Mouse (Mus musculus) G1E (cell line): ENCODE measurements around the gene Evc. TPM values are rescaled to one million over a fixed set of nuclear protein-coding genes. Genes with fewer than 3 reads are reported as not detected.

Source experiments
- ATAC-seq: 2 replicates; pipeline ENCODE4 v1.8.0; 2016; ENCODE audit warnings: mild to moderate bottlenecking; ENCODE audit not compliant: insufficient number of reproducible peaks, poor library complexity, low FRiP score, severe bottlenecking; ENCODE audit errors: extremely low read depth
- DNase-seq: peaks from one replicate; pipeline ENCODE4 v3.0.0; 2012; ENCODE audit warnings: low spot score
- H3K27me3 ChIP-seq: 2 replicates; pipeline ENCODE4 v1.6.1; 2012; ENCODE audit warnings: mild to moderate bottlenecking, low read length, inconsistent platforms; ENCODE audit not compliant: insufficient read depth
- H3K36me3 ChIP-seq: replicated peaks from 2 replicates; pipeline ENCODE3; 2012; ENCODE audit warnings: mild to moderate bottlenecking, inconsistent platforms
- H3K4me1 ChIP-seq: 2 replicates; pipeline ENCODE4 v1.6.1; 2012; ENCODE audit warnings: low read depth, low read length, inconsistent platforms, mixed read lengths; ENCODE audit not compliant: insufficient read depth
- H3K4me3 ChIP-seq: 2 replicates; pipeline ENCODE4 v1.5.1; 2012; ENCODE audit warnings: low read depth, mild to moderate bottlenecking, inconsistent platforms, low read length, moderate library complexity, mixed read lengths
- H3K9me3 ChIP-seq: replicated peaks from 2 replicates; pipeline ENCODE4 v1.6.1; 2012; ENCODE audit warnings: inconsistent platforms
- CTCF ChIP-seq: IDR thresholded peaks from 2 replicates; pipeline ENCODE4 v1.5.1; 2012; ENCODE audit warnings: low read depth, low read length, inconsistent platforms, mixed read lengths
- GATA1 ChIP-seq: IDR thresholded peaks from 2 replicates; pipeline ENCODE4 v1.6.1; 2012; ENCODE audit warnings: borderline replicate concordance, low read length, inconsistent platforms, mixed read lengths
- GATA2 ChIP-seq: IDR thresholded peaks from 2 replicates; pipeline ENCODE4 v1.6.1; 2012; ENCODE audit warnings: low read depth, low read length, inconsistent platforms, borderline replicate concordance
- POLR2AphosphoS5 ChIP-seq: IDR thresholded peaks from 2 replicates; pipeline ENCODE4 v1.6.1; 2012; ENCODE audit warnings: low read depth, low read length, inconsistent platforms; ENCODE audit not compliant: insufficient replicate concordance
- TAL1 ChIP-seq: conservative IDR thresholded peaks from 2 replicates; pipeline ENCODE4 v1.6.1; 2012; ENCODE audit warnings: low read depth, low read length, inconsistent platforms, mixed read lengths
- polyA plus RNA-seq: library from polyadenylated mRNA; stranded (reverse); fragments of >175 nt; gene quantifications from 2 replicates; pipeline ENCODE4 v1.2.3, GENCODE M21; 2012
- total RNA-seq, 2 experiments: library from RNA; stranded (forward) in 1 of 2; stranded (reverse) in 1 of 2; fragments of 200-1000 nt in 1 of 2; fragments of >200 nt in 1 of 2; fragmentation: Nextera tagmentation in 1 of 2; gene quantifications; 2 replicates each; pipeline ENCODE4 v1.2.3; 2014 to 2017

Evc gene
- total and polyA plus RNA-seq, 3 experiments: not detected

DNA sequence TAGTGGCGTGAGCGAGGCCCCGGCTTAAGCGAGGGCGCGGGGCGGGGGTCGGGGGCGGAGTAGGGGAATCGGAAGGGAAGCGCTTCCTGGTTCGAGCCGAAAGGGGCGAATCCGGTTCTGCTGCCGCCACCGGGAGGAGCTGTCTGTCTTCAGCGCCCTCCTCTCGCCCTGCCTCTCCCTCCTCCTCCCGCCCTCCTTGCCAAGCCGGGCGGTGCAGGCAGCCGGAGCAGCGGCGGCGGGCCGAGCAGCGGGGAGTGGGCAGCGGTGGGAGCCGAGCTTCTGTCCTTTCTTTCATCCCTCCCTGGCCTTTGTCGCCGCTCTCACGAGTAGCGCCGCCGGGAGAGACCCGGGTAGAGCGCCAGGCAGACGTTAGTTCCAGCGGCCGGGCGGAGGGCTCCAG, 91.0 kb downstream of the Evc start:
- Histone ChIP-seq H3K27me3 (no peaks in the 10 kb centered on the region), H3K9me3 (peaks cover 67% of the 10 kb centered on the region), H3K36me3 (no peaks in the 10 kb centered on the region), H3K4me1 (no peaks in the 10 kb centered on the region), H3K4me3 (no peak overlapping the region)
- DNase-seq (no peak), ATAC-seq (no peak)
- TF ChIP-seq GATA1 (no peak), POLR2AphosphoS5 (no peak), CTCF (no peak), GATA2 (no peak), TAL1 (no peak)

DNA sequence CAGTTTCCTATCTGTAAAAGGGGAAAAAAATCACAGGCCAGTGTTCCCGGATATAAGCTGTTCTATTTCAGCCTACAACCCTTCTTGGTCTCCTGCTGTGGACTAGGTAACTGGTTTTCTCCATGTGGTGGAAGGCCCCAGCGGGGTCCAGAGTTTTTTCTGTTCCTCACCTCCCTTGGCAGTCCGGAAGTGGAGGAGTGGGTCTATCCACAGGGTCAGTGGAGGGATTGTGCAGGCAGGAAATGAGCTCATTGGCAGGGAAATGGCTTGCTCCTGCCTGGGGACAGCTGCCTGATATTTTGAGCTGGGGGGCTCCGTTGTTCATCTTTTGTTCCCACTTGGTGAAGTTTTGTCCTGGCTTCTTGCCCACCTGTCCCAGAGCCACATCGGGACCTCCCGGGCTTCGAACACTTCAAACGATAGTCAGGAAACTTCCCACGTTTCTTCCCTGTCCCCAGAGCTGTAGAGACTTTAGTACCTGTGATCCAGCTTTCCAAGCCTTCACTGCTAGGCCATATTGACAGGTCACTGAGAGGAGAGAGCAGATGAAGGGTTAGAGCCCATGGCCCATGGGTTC, 91.9 kb downstream of the Evc start:
- ATAC-seq: no peak
- H3K4me1 ChIP-seq: no peaks in the 10 kb centered on the region
- no peak for DNase-seq

DNA sequence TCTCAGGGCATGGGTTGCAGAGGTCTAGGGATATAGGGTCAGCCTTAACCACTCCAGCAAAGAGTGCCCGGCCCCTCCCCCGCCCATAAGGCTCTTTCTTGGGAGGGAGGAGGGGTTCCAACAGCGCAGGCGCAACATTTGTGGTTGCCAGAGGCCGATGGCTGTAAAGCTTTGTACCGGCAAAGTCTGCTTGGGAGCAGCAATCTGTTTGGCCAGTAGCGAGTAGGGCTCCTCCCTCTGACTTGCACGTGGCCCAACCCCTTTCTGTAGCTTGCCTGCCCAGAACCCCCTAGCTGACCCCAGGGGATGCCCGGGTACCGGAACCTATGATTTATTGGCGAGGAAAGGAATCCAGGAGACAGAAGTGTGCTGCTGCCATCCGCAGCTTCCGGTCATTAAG, 92.5 kb downstream of the Evc start:
- no peaks in the 10 kb centered on the region for H3K27me3 ChIP-seq

More for the DNA sequence above, 91.9 kb downstream of the Evc start:
- Histone ChIP-seq H3K36me3 (no peaks in the 10 kb centered on the region), H3K9me3 (peaks cover 72% of the 10 kb centered on the region), H3K4me3 (no peak overlapping the region), H3K27me3 (no peaks in the 10 kb centered on the region)
- TF ChIP-seq TAL1 (no peak), CTCF (no peak), GATA2 (no peak), GATA1 (no peak), POLR2AphosphoS5 (no peak)

DNA sequence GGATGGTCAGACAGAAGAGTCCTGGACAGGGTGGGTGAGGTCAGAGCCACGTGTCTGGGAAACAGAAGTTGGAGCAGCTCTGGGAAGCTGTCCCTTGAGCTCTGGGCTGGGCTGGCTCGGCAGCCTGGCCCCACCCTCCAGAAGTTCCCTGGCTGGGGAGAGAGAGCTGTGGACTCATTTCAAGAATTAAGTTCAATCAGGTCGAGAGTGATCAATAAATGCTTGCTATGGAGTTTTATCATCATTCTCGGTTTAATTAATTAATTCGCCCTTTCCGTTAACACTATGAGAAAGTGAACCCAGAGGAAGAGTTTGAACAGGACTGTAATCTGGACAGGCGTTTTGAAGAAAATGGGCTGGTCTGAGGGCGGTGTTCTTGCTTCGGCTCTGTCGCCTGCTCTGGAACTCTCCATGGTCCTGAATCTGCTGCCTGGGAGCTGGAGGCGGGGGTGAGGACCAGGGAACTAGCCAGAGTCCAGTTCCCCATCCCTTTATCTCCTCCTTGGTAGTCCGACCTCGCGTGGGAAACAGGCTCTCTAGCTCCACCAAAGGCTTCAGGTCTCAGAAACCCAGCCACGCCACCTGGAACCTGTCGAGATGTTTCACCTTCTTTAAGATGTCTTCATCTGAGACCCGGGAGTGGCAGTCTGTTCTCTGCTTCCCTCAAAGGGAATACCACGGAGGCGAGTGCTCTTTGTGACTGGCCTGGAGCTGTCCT, 93.4 kb downstream of the Evc start:
- Histone ChIP-seq H3K27me3 (no peaks in the 10 kb centered on the region), H3K36me3 (no peaks in the 10 kb centered on the region), H3K9me3 (peaks cover 72% of the 10 kb centered on the region), H3K4me3 (no peak overlapping the region), H3K4me1 (no peaks in the 10 kb centered on the region)
- TF ChIP-seq GATA2: no peak
- no peak for TF ChIP-seq POLR2AphosphoS5
- no peak for TF ChIP-seq CTCF
- TF ChIP-seq GATA1: no peak
- no peak for TF ChIP-seq TAL1
- no peak for ATAC-seq
- peak; percentile 10 for DNase-seq

More for the DNA sequence above, 92.5 kb downstream of the Evc start:
- Histone ChIP-seq H3K9me3 (peaks cover 72% of the 10 kb centered on the region), H3K4me1 (no peaks in the 10 kb centered on the region), H3K36me3 (no peaks in the 10 kb centered on the region), H3K4me3 (no peak overlapping the region)
- DNase-seq (no peak), ATAC-seq (no peak)
- TF ChIP-seq TAL1 (no peak), GATA1 (no peak), CTCF (no peak), GATA2 (no peak), POLR2AphosphoS5 (no peak)

DNA sequence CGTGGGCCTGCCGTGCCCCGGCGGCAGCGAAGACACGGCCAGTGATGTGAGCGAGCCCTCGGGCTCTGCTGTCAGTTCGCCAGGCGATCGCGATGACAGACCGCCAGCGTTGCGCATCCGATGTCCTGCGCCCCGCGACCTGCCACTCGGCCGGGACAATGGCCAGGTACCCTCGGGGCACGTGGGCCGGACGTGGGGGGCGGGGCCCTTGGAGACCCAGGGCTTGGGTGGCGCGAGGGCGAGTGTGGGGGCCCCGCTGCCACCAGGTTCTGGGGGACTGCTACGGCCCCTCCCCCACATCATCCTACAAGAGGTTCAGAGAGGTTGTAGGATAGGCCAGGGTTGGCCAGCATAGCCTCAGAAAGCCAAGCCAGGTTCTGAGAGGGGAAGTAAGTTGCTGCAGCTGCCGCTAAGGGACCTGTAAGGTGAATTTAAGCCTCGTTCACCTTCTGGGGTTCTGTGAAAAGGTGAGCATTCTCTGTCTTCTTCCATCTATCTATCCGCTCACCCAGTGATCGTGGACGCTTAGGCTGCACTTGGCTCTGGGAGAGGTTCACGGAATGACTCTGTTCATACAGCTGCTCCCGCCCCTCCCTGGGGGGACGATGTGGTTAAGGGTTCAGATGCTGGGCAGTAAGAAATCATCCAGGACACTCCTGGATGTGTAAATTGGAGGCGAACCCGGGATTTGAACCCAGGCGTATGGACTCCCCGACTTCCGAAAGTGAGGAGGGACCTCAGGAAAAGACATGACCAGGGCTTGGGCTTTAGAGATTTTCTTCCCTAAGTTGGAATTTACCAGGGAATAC, 94.1 kb downstream of the Evc start:
- TF ChIP-seq POLR2AphosphoS5 (no peak), GATA1 (no peak), CTCF (no peak), TAL1 (no peak), GATA2 (no peak)
- DNase-seq: no peak
- Histone ChIP-seq H3K27me3 (no peaks in the 10 kb centered on the region), H3K4me3 (peak overlapping the region; percentile 13; the same call in 1 of the 2 replicates), H3K36me3 (no peaks in the 10 kb centered on the region), H3K9me3 (peaks cover 71% of the 10 kb centered on the region), H3K4me1 (no peaks in the 10 kb centered on the region)
- no peak for ATAC-seq

DNA sequence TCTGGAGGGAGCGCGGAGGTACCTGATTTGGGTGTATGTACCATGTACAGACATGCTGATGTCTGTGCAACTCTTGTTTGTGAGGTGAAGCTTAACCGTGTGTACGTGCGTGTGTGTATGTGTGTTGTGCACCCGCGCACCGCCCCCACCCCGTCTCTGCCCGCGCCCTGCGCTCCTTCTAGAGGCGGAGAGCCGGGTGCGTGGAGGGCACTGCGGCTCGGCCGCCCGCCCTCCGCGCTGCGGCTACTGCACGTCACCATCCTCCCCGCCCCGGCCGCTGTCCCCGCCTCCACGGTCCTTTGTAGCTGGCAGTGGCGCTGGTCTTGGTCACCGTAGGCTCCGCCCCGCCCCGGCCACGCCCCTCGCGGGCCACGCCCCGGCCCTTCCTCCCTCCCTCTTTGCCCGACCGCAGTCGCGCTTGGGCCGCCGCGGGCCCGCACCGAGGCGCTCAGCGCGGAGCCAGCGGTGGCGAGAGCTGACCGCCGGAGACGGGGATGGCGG, 95.0 kb downstream of the Evc start, which contains the start of gene Crmp1:
Crmp1 (plus strand) TSS at position 290 of the 501 bp plus-strand sequence.
- TF ChIP-seq CTCF (no peak), GATA2 (no peak), POLR2AphosphoS5 (no peak), GATA1 (no peak), TAL1 (no peak)
- DNase-seq (no peak), ATAC-seq (no peak)
- H3K27me3 ChIP-seq: no peaks in the 10 kb centered on the region
- H3K36me3 ChIP-seq: no peaks in the 10 kb centered on the region
- peaks cover 66% of the 10 kb centered on the region for H3K9me3 ChIP-seq
- H3K4me3 ChIP-seq: peak within 1 kb of the TSS; percentile 13; the same call in 1 of the 2 replicates
- H3K4me1 ChIP-seq: no peaks in the 10 kb centered on the region
